ENCODE assay signal across 12 mouse cellular contexts in the genomic region with DNA sequence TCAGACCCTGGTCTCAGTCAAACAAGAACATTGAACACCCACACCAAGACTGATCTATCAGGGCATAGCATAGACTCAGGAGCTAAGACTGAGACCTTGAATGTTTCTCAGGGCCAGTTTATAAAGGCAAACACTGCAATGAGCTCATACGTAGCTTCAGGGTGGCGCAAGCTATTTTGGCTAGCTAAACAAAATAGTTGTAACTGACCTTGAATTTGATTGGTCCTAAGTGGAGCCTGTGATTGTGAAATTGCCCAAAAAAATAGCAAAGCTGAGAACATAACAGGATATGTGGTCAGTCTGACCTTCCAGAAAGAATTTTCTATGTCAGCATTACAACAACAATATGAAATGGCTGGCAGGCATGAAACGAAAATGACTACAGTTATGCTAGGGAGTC. TPM values are rescaled to one million over a fixed set of nuclear protein-coding genes. Genes with fewer than 3 reads are reported as not detected.
DNase-seq lines count a peak whose midpoint lies in the region; ATAC-seq lines count a peak whose summit lies in the region.
"Had no signal": no experiment of that assay in that cellular context is flagged by ENCODE, and none has a peak within 500 bp of the region (broad histone marks: within the 10 kb centered on the region; RNA-seq: fewer than 3 reads in every experiment).

No protein-coding gene starts in this region.

- peak; percentile 13 for DNase-seq in gastrocnemius, adult 18-20 months (ENCODE audit: low spot score)
- DNase-seq in gastrocnemius, postnatal 10 days, result no peak
- no peak for DNase-seq in liver
- DNase-seq in embryo, embryonic 9.5 days (ENCODE audit: extremely low spot score), result no peak
- no peak for DNase-seq in forebrain, embryonic 11.5 days (ENCODE audit: low spot score)
- DNase-seq: left cerebral cortex, postnatal 4 days had no signal

- H3K9ac ChIP-seq in liver, embryonic 12.5 days, result no peak overlapping the region
- H3K9ac ChIP-seq in forebrain, embryonic 11.5 days (ENCODE audit: low read length), result no peak overlapping the region
- H3K9ac ChIP-seq: embryonic facial prominence, embryonic 15.5 days; hindbrain, embryonic 15.5 days; midbrain, embryonic 12.5 days had no signal

- WGBS in liver, embryonic 12.5 days (ENCODE audit: insufficient replicate concordance), result 60% methylated on average over 3 of the region's 3 CpGs
- 91% methylated on average over 3 of the region's 3 CpGs for WGBS in forebrain, embryonic 11.5 days

- no peak for ATAC-seq in liver, embryonic 12.5 days
- peak; percentile 92 for ATAC-seq in granulocyte monocyte progenitor cell, adult 5-6 weeks (replicated peaks; ENCODE audit: poor library complexity, severe bottlenecking)
- peak; percentile 56; the same call in 1 of the 2 replicates for ATAC-seq in monocyte, adult 5-6 weeks (replicated peaks; ENCODE audit: insufficient number of reproducible peaks, low FRiP score, low TSS enrichment, poor library complexity, severe bottlenecking)
- no peak for ATAC-seq in forebrain, embryonic 11.5 days (replicated peaks; ENCODE audit: low FRiP score)

- no peaks in the 10 kb centered on the region for H3K9me3 ChIP-seq in liver, embryonic 12.5 days (replicated peaks)
- H3K9me3 ChIP-seq in forebrain, embryonic 11.5 days (ENCODE audit: control insufficient read depth, low read length), result no peaks in the 10 kb centered on the region
- H3K9me3 ChIP-seq: embryonic facial prominence, embryonic 15.5 days; hindbrain, embryonic 15.5 days; midbrain, embryonic 12.5 days had no signal

- no peaks in the 10 kb centered on the region for H3K4me1 ChIP-seq in liver, embryonic 12.5 days
- H3K4me1 ChIP-seq in forebrain, embryonic 11.5 days (replicated peaks; ENCODE audit: control insufficient read depth, insufficient read depth, low read length), result no peaks in the 10 kb centered on the region
- H3K4me1 ChIP-seq: embryonic facial prominence, embryonic 15.5 days; hindbrain, embryonic 15.5 days; midbrain, embryonic 12.5 days had no signal

- H3K27me3 ChIP-seq in liver, embryonic 12.5 days (replicated peaks), result no peaks in the 10 kb centered on the region
- H3K27me3 ChIP-seq in forebrain, embryonic 11.5 days (ENCODE audit: control insufficient read depth, insufficient read depth, low read length), result no peaks in the 10 kb centered on the region
- H3K27me3 ChIP-seq: embryonic facial prominence, embryonic 15.5 days; hindbrain, embryonic 15.5 days; midbrain, embryonic 12.5 days had no signal

- no peak overlapping the region for H3K4me2 ChIP-seq in liver, embryonic 12.5 days
- no peak overlapping the region for H3K4me2 ChIP-seq in forebrain, embryonic 11.5 days (ENCODE audit: low read depth, low read length, severe bottlenecking)
- H3K4me2 ChIP-seq: embryonic facial prominence, embryonic 15.5 days; hindbrain, embryonic 15.5 days; midbrain, embryonic 12.5 days had no signal

- peak overlapping the region; percentile 37; the same call in 1 of the 2 replicates for H3K27ac ChIP-seq in liver, embryonic 12.5 days
- H3K27ac ChIP-seq in forebrain, embryonic 11.5 days (ENCODE audit: low read depth, low read length), result no peak overlapping the region
- H3K27ac ChIP-seq: embryonic facial prominence, embryonic 15.5 days; hindbrain, embryonic 15.5 days; midbrain, embryonic 12.5 days had no signal

- H3K36me3 ChIP-seq in liver, embryonic 12.5 days, result no peaks in the 10 kb centered on the region
- H3K36me3 ChIP-seq in forebrain, embryonic 11.5 days (ENCODE audit: control insufficient read depth, insufficient read depth, low read length), result no peaks in the 10 kb centered on the region
- H3K36me3 ChIP-seq: embryonic facial prominence, embryonic 15.5 days; hindbrain, embryonic 15.5 days; midbrain, embryonic 12.5 days had no signal

- no peak overlapping the region for H3K4me3 ChIP-seq in liver, embryonic 12.5 days
- no peak overlapping the region for H3K4me3 ChIP-seq in forebrain, embryonic 11.5 days (ENCODE audit: low read depth, low read length)
- H3K4me3 ChIP-seq: embryonic facial prominence, embryonic 15.5 days; hindbrain, embryonic 15.5 days; midbrain, embryonic 12.5 days had no signal

RNA-seq across cellular contexts. Expression of a gene that starts 46.2 kb away (rescaled TPM):
- 1 to 10 TPM; 2.9 to 3.2 TPM for total RNA-seq in gastrocnemius, adult 18-20 months (2021)
- 1 to 10 TPM; 2.8 to 3.9 TPM for total RNA-seq in gastrocnemius, postnatal 10 days (2021)
- polyA plus RNA-seq in liver, embryonic 12.5 days (2016; fragmentation: Nextera tagmentation; extraction: Ambion mirVana), result 4.0 and 4.2 TPM in 2 replicates
- total RNA-seq in granulocyte monocyte progenitor cell, adult 5-6 weeks (2014; fragmentation: Nextera tagmentation), result 2.1 and 3.5 TPM in 2 replicates
- total RNA-seq in granulocyte monocyte progenitor cell, adult 5-6 weeks (2017), result 1.1 and 1.2 TPM in 2 replicates
- total RNA-seq in monocyte, adult 5-6 weeks (2017), result 1.6 to 4.9 TPM (median 2.3 TPM) in 3 replicates
- 15.8 and 18.0 TPM in 2 replicates for polyA plus RNA-seq in forebrain, embryonic 11.5 days (2014; fragmentation: Nextera tagmentation; extraction: Ambion mirVana)

RNA-seq across cellular contexts. Expression of a gene that starts 48.3 kb away (rescaled TPM):
- under 1 TPM; 0.11 to 0.17 TPM for total RNA-seq in gastrocnemius, adult 18-20 months (2021)
- total RNA-seq in gastrocnemius, postnatal 10 days (2021), result under 1 TPM in 1 of 2 experiments, not detected in 1; 0.16 TPM
- 0.22 and 0.30 TPM in 2 replicates for polyA plus RNA-seq in liver, embryonic 12.5 days (2016; fragmentation: Nextera tagmentation; extraction: Ambion mirVana)
- total RNA-seq in granulocyte monocyte progenitor cell, adult 5-6 weeks (2014; fragmentation: Nextera tagmentation), result 0.36 TPM in 1 of 2 replicates, not detected in the other
- 0.41 and 0.52 TPM in 2 replicates for total RNA-seq in granulocyte monocyte progenitor cell, adult 5-6 weeks (2017)
- 0.29 to 0.49 TPM in 2 of 3 replicates, not detected in the other for total RNA-seq in monocyte, adult 5-6 weeks (2017)
- 2.6 and 2.8 TPM in 2 replicates for polyA plus RNA-seq in forebrain, embryonic 11.5 days (2014; fragmentation: Nextera tagmentation; extraction: Ambion mirVana)

Comparison
In these comparisons a context has a peak if more than half of its experiments do, and no peak if none do; other contexts are left out.
1. ATAC-seq: peak in granulocyte monocyte progenitor cell, adult 5-6 weeks (single experiment) and monocyte, adult 5-6 weeks (single experiment); none in liver, embryonic 12.5 days (single experiment) and forebrain, embryonic 11.5 days (single experiment).